Mouse (Mus musculus) kidney, postnatal 0 days (tissue): ENCODE measurements at regions not wholly inside any gene's neighbourhood (a gene's known extent, or its start where the extent isn't known, plus 50 kb on each side); places are given as distances from the start of the nearest gene placed in this dataset.

ENCODE experiments used
- ATAC-seq: fragments of 200-750 bp; cut with Nextera tagmentation; replicated peaks from 2 replicates; pipeline ENCODE4 v1.8.0; 2017; ENCODE audit warnings: low read depth, moderate number of reproducible peaks, moderate TSS enrichment, moderate library complexity; ENCODE audit not compliant: low FRiP score
- DNase-seq: peaks from one replicate; pipeline ENCODE4 v3.0.0-alpha.2; 2016; ENCODE audit warnings: low spot score
- H3K27ac ChIP-seq: fragments of 300-500 bp; sonication (generic); 2 replicates; pipeline ENCODE4 v1.5.1; 2014; ENCODE audit warnings: mild to moderate bottlenecking
- H3K27me3 ChIP-seq: fragments of 300-500 bp; sonication (generic); 2 replicates; pipeline ENCODE4 v1.6.1; 2014; ENCODE audit warnings: low read length, mixed read lengths; ENCODE audit not compliant: insufficient read depth
- H3K36me3 ChIP-seq: fragments of 300-500 bp; sonication (generic); 2 replicates; pipeline ENCODE4 v1.6.1; 2014; ENCODE audit warnings: low read length, mixed read lengths; ENCODE audit not compliant: insufficient read depth
- H3K4me1 ChIP-seq: fragments of 300-500 bp; sonication (generic); replicated peaks from 2 replicates; pipeline ENCODE4 v1.6.1; 2014; ENCODE audit warnings: antibody characterized with exemption, low read length, mixed read lengths; ENCODE audit not compliant: insufficient read depth
- H3K4me2 ChIP-seq: fragments of 300-500 bp; sonication (generic); 2 replicates; pipeline ENCODE4 v1.6.1; 2014; ENCODE audit warnings: mild to moderate bottlenecking, low read length, moderate library complexity, mixed read lengths
- H3K4me3 ChIP-seq: fragments of 300-500 bp; sonication (generic); replicated peaks from 2 replicates; pipeline ENCODE4 v1.5.1; 2014; ENCODE audit warnings: low read depth, low read length
- H3K9ac ChIP-seq: fragments of 300-500 bp; sonication (generic); 2 replicates; pipeline ENCODE4 v1.6.1; 2014; ENCODE audit warnings: low read depth, low read length
- H3K9me3 ChIP-seq: fragments of 300-500 bp; sonication (generic); replicated peaks from 2 replicates; pipeline ENCODE4 v1.6.1; 2016; ENCODE audit warnings: low read length, inconsistent platforms, mixed read lengths
- CTCF ChIP-seq: IDR thresholded peaks from 2 replicates; pipeline ENCODE4 v1.5.1; 2016; ENCODE audit warnings: antibody characterized with exemption, low read depth, mild to moderate bottlenecking, moderate library complexity
- WGBS: fragments of 180-500 bp; shearing (Covaris S2); extraction: QIAGEN DNeasy Blood & Tissue Kit; methylation state at CpG from one replicate; pipeline ENCODE4 v1.1.7; 2014; 5-methylcytosine and 5-hydroxymethylcytosine counted together

DNA sequence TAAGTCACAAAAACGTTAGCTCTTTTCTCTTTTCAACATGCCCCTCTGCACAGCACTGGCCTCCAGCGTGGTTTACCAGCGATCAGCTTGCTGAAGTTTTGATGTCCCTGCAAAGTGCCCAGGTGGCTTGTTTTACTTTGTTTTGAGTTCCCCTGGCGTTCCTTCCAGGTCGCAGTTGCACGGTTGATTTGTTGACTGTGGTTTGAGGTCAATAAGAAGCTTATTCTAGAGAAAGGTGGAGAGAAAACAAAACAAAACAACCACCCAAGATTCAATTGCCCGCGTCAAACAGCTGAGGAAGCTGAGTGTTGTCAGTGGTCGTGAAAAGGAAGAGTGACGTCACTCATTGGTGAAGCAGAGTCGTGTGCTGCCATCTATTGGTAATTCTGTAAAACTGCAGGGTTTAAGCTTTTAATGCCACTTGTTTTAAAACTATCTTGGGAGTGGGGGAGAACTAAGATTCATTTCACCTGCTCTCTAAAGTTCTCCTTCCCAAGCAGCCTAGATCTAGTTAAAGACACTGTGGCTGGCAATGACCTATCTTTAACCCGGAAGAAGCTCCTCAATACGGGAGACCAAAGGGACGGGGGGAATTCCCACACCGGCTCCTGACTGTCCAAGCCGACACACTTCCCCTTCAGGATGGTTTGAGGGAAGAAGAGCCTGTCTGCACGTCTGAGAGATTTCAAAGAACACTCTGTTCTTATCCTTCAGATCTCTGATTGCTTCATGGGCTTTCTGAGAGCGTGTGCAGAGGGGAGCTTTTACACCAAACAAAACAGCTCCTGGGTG is 170.3 kb upstream of the Olig3 start:
- Histone ChIP-seq H3K4me3 (peak overlapping the region; percentile 19; the same call in 1 of the 2 replicates), H3K27me3 (peaks cover 3% of the 10 kb centered on the region; the same call in 1 of the 2 replicates), H3K9ac (0 out of 2 replicates have a peak overlapping the region, but pooled peaks have one; percentile 0), H3K36me3 (no peaks in the 10 kb centered on the region), H3K4me1 (no peaks in the 10 kb centered on the region), H3K4me2 (peak overlapping the region; percentile 47), H3K27ac (no peak overlapping the region), H3K9me3 (no peaks in the 10 kb centered on the region)
- ATAC-seq (peak; percentile 65; the same call in 1 of the 2 replicates), DNase-seq (peak; percentile 95)
- peak; percentile 96 for TF ChIP-seq CTCF
- 8% methylated on average over 18 of the region's 18 CpGs for WGBS

DNA sequence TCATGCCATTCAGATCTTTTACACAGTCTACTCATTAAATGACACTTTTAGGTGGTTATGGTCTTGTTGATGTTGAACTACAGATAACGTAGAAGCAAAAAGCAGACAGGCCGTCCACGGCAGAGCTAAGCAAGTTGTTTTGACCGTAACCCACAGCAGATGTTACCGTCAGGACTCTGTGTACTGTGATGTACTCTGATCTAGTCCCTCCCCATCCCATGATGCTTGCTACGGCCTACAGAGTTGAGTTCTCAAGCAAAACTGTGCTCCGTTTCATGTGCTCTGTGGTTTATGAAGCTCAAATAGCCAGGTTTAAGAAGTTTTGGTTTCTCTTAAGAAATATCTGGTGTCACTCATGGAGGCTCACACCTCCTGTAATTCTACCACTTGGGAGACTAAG is 169.4 kb upstream of the Tnfaip3 start:
- H3K27me3 ChIP-seq = peaks cover 3% of the 10 kb centered on the region; the same call in 1 of the 2 replicates
- H3K9ac ChIP-seq = no peak overlapping the region
- WGBS = 90% methylated on average over 7 of the region's 7 CpGs
- no peak for ATAC-seq
- H3K27ac ChIP-seq = no peak overlapping the region
- DNase-seq = no peak
- no peaks in the 10 kb centered on the region for H3K36me3 ChIP-seq
- no peaks in the 10 kb centered on the region for H3K4me1 ChIP-seq
- H3K4me3 ChIP-seq = no peak overlapping the region
- no peak overlapping the region for H3K4me2 ChIP-seq
- no peaks in the 10 kb centered on the region for H3K9me3 ChIP-seq
- no peak for TF ChIP-seq CTCF

GRCm38 (mm10) chr10:19177895-19178294 is 162.4 kb upstream of the Tnfaip3 start:
- no peaks in the 10 kb centered on the region for H3K4me1 ChIP-seq
- ATAC-seq (no peak), DNase-seq (no peak)
- H3K27ac ChIP-seq = no peak overlapping the region
- H3K27me3 ChIP-seq = no peaks in the 10 kb centered on the region
- no peak overlapping the region for H3K9ac ChIP-seq
- H3K36me3 ChIP-seq = no peaks in the 10 kb centered on the region
- TF ChIP-seq CTCF = no peak
- WGBS = 95% methylated on average over 5 of the region's 5 CpGs
- H3K4me2 ChIP-seq = no peak overlapping the region
- H3K9me3 ChIP-seq = no peaks in the 10 kb centered on the region
- H3K4me3 ChIP-seq = no peak overlapping the region

GRCm38 (mm10) chr10:19177414-19177813 is 162.0 kb upstream of the Tnfaip3 start:
- no peak overlapping the region for H3K9ac ChIP-seq
- H3K9me3 ChIP-seq = no peaks in the 10 kb centered on the region
- H3K27ac ChIP-seq = no peak overlapping the region
- no peak overlapping the region for H3K4me2 ChIP-seq
- no peaks in the 10 kb centered on the region for H3K4me1 ChIP-seq
- no peaks in the 10 kb centered on the region for H3K27me3 ChIP-seq
- TF ChIP-seq CTCF = no peak
- WGBS = 66% methylated on average over 2 of the region's 2 CpGs
- no peaks in the 10 kb centered on the region for H3K36me3 ChIP-seq
- no peak for DNase-seq
- no peak for ATAC-seq
- H3K4me3 ChIP-seq = no peak overlapping the region

DNA sequence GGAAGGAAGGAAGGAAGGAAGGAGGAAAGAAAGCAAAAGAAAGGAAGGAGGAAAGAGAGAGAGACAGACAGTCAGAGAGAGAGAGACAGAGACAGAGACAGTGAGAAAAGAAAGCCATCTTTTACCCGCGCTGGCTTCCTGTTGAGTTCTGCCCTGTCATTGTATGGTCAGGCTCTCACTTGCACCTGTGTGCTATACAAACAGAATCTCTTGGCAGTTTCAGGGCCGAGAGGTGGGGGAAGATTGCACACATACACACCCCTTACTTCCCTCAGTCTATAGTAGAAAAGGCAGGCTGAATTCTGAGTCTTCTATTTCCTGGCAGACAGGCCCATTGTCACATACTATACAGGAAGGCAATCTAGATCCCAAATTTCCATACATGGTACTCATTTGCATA is 160.8 kb upstream of the Tnfaip3 start:
- Histone ChIP-seq H3K9me3 (no peaks in the 10 kb centered on the region), H3K27me3 (no peaks in the 10 kb centered on the region), H3K4me3 (no peak overlapping the region), H3K4me1 (0 out of 2 replicates have a peak, but pooled peaks cover 1% of the 10 kb centered on the region), H3K9ac (no peak overlapping the region), H3K27ac (no peak overlapping the region), H3K36me3 (no peaks in the 10 kb centered on the region), H3K4me2 (no peak overlapping the region)
- no peak for ATAC-seq
- no peak for TF ChIP-seq CTCF
- WGBS = 76% methylated on average over 3 of the region's 3 CpGs
- no peak for DNase-seq

- Histone ChIP-seq H3K9me3 (no peaks in the 10 kb centered on the region), H3K27me3 (no peaks in the 10 kb centered on the region), H3K4me1 (peaks cover 20% of the 10 kb centered on the region), H3K4me2 (no peak overlapping the region), H3K36me3 (no peaks in the 10 kb centered on the region), H3K4me3 (no peak overlapping the region), H3K9ac (no peak overlapping the region), H3K27ac (no peak overlapping the region)
- TF ChIP-seq CTCF = no peak
- 78% methylated on average over 3 of the region's 3 CpGs for WGBS
- ATAC-seq (no peak), DNase-seq (no peak)
Observed at GRCm38 (mm10) chr10:19171834-19172233, 156.4 kb upstream of the Tnfaip3 start.
